Mouse (Mus musculus): Measurements from ENCODE around the gene Gabarapl1.
"Not testable (repeated sequence)": the region's sequence is repeated elsewhere in the genome, so short reads cannot be mapped to it uniquely, and the experiment has no call there.

Gabarapl1 gene

GRCm38 (mm10) chr6:129532942-129533860, at the start of gene Gabarapl1:
Gabarapl1 (plus strand) TSS chr6:129533160.
- DNase-seq (ENCODE audit: extremely low spot score, low read depth, low spot score) = peak; percentile 52

- DNase-seq (ENCODE audit: extremely low spot score, low read depth, low spot score) = no peak
Observed at GRCm38 (mm10) chr6:129494924-129495323, 38.0 kb upstream of the Gabarapl1 start.

- DNase-seq (ENCODE audit: extremely low spot score, low read depth, low spot score) = no peak
Observed at GRCm38 (mm10) chr6:129497345-129498218, 35.4 kb upstream of the Gabarapl1 start.

- not testable (repeated sequence) for DNase-seq (ENCODE audit: extremely low spot score, low read depth, low spot score)
Observed at GRCm38 (mm10) chr6:129499516-129499915, 33.4 kb upstream of the Gabarapl1 start.

GRCm38 (mm10) chr6:129503471-129503870, 29.5 kb upstream of the Gabarapl1 start:
- no peak for DNase-seq (ENCODE audit: extremely low spot score, low read depth, low spot score)

- no peak for DNase-seq (ENCODE audit: extremely low spot score, low read depth, low spot score)
Observed at GRCm38 (mm10) chr6:129507024-129507423, 25.9 kb upstream of the Gabarapl1 start, which contains the start of gene Olr1. Olr1 (minus strand) TSS chr6:129507165.

- DNase-seq (ENCODE audit: extremely low spot score, low read depth, low spot score) = no peak
Observed at GRCm38 (mm10) chr6:129510120-129510911, 22.6 kb upstream of the Gabarapl1 start.

- DNase-seq (ENCODE audit: extremely low spot score, low read depth, low spot score) = no peak
Observed at GRCm38 (mm10) chr6:129512367-129512766, 20.6 kb upstream of the Gabarapl1 start, which contains the start of gene Tmem52b. Tmem52b (plus strand) TSS chr6:129512555.

GRCm38 (mm10) chr6:129512868-129513267, 20.1 kb upstream of the Gabarapl1 start:
- peak; percentile 42 for DNase-seq (ENCODE audit: extremely low spot score, low read depth, low spot score)

GRCm38 (mm10) chr6:129513409-129513808, 19.6 kb upstream of the Gabarapl1 start:
- no peak for DNase-seq (ENCODE audit: extremely low spot score, low read depth, low spot score)

GRCm38 (mm10) chr6:129514376-129514775, 18.6 kb upstream of the Gabarapl1 start:
- DNase-seq (ENCODE audit: extremely low spot score, low read depth, low spot score) = no peak

GRCm38 (mm10) chr6:129515068-129515467, 17.9 kb upstream of the Gabarapl1 start:
- no peak for DNase-seq (ENCODE audit: extremely low spot score, low read depth, low spot score)

GRCm38 (mm10) chr6:129516388-129516787, 16.6 kb upstream of the Gabarapl1 start:
- DNase-seq (ENCODE audit: extremely low spot score, low read depth, low spot score) = no peak

GRCm38 (mm10) chr6:129517752-129518408, 15.1 kb upstream of the Gabarapl1 start:
- DNase-seq (ENCODE audit: extremely low spot score, low read depth, low spot score) = no peak

GRCm38 (mm10) chr6:129526069-129526468, 6.9 kb upstream of the Gabarapl1 start:
- DNase-seq (ENCODE audit: extremely low spot score, low read depth, low spot score) = no peak

GRCm38 (mm10) chr6:129527416-129527815, 5.5 kb upstream of the Gabarapl1 start:
- no peak for DNase-seq (ENCODE audit: extremely low spot score, low read depth, low spot score)

- DNase-seq (ENCODE audit: extremely low spot score, low read depth, low spot score) = no peak
Observed at GRCm38 (mm10) chr6:129529605-129530004, 3.4 kb upstream of the Gabarapl1 start.

GRCm38 (mm10) chr6:129530261-129530660, 2.7 kb upstream of the Gabarapl1 start:
- no peak for DNase-seq (ENCODE audit: extremely low spot score, low read depth, low spot score)

GRCm38 (mm10) chr6:129532556-129532941, 411 bp upstream of the Gabarapl1 start:
- DNase-seq (ENCODE audit: extremely low spot score, low read depth, low spot score) = no peak

- no peak for DNase-seq (ENCODE audit: extremely low spot score, low read depth, low spot score)
Observed at GRCm38 (mm10) chr6:129534057-129534456, 1.1 kb downstream of the Gabarapl1 start.

Data from hindlimb bud, embryonic 11.5 days (tissue).